Mouse (Mus musculus) kidney, postnatal 0 days (tissue): ENCODE measurements around the gene Tnfrsf8. TPM values are rescaled to one million over a fixed set of nuclear protein-coding genes. Genes with fewer than 3 reads are reported as not detected.
A peak's percentile ranks its signal among the peaks of the same experiment; 100 is the strongest.

Experiments
- ATAC-seq: fragments of 200-750 bp; cut with Nextera tagmentation; replicated peaks from 2 replicates; pipeline ENCODE4 v1.8.0; 2017; ENCODE audit warnings: low read depth, moderate number of reproducible peaks, moderate TSS enrichment, moderate library complexity; ENCODE audit not compliant: low FRiP score
- DNase-seq: peaks from one replicate; pipeline ENCODE4 v3.0.0-alpha.2; 2016; ENCODE audit warnings: low spot score
- H3K27ac ChIP-seq: fragments of 300-500 bp; sonication (generic); 2 replicates; pipeline ENCODE4 v1.5.1; 2014; ENCODE audit warnings: mild to moderate bottlenecking
- H3K27me3 ChIP-seq: fragments of 300-500 bp; sonication (generic); 2 replicates; pipeline ENCODE4 v1.6.1; 2014; ENCODE audit warnings: low read length, mixed read lengths; ENCODE audit not compliant: insufficient read depth
- H3K36me3 ChIP-seq: fragments of 300-500 bp; sonication (generic); 2 replicates; pipeline ENCODE4 v1.6.1; 2014; ENCODE audit warnings: low read length, mixed read lengths; ENCODE audit not compliant: insufficient read depth
- H3K4me1 ChIP-seq: fragments of 300-500 bp; sonication (generic); replicated peaks from 2 replicates; pipeline ENCODE4 v1.6.1; 2014; ENCODE audit warnings: antibody characterized with exemption, low read length, mixed read lengths; ENCODE audit not compliant: insufficient read depth
- H3K4me2 ChIP-seq: fragments of 300-500 bp; sonication (generic); 2 replicates; pipeline ENCODE4 v1.6.1; 2014; ENCODE audit warnings: mild to moderate bottlenecking, low read length, moderate library complexity, mixed read lengths
- H3K4me3 ChIP-seq: fragments of 300-500 bp; sonication (generic); replicated peaks from 2 replicates; pipeline ENCODE4 v1.5.1; 2014; ENCODE audit warnings: low read depth, low read length
- H3K9ac ChIP-seq: fragments of 300-500 bp; sonication (generic); 2 replicates; pipeline ENCODE4 v1.6.1; 2014; ENCODE audit warnings: low read depth, low read length
- H3K9me3 ChIP-seq: fragments of 300-500 bp; sonication (generic); replicated peaks from 2 replicates; pipeline ENCODE4 v1.6.1; 2016; ENCODE audit warnings: low read length, inconsistent platforms, mixed read lengths
- CTCF ChIP-seq: IDR thresholded peaks from 2 replicates; pipeline ENCODE4 v1.5.1; 2016; ENCODE audit warnings: antibody characterized with exemption, low read depth, mild to moderate bottlenecking, moderate library complexity
- WGBS: fragments of 180-500 bp; shearing (Covaris S2); extraction: QIAGEN DNeasy Blood & Tissue Kit; methylation state at CpG from one replicate; pipeline ENCODE4 v1.1.7; 2014; 5-methylcytosine and 5-hydroxymethylcytosine counted together
- polyA plus RNA-seq: library from polyadenylated mRNA; unstranded; fragments of >200 nt; fragmentation: Nextera tagmentation; extraction: Ambion mirVana; gene quantifications from 2 replicates; pipeline ENCODE4 v1.2.1, GENCODE M21; 2015

Tnfrsf8 gene
- polyA plus RNA-seq, 1 experiment from 2014 or later, result 0.08 TPM

DNA sequence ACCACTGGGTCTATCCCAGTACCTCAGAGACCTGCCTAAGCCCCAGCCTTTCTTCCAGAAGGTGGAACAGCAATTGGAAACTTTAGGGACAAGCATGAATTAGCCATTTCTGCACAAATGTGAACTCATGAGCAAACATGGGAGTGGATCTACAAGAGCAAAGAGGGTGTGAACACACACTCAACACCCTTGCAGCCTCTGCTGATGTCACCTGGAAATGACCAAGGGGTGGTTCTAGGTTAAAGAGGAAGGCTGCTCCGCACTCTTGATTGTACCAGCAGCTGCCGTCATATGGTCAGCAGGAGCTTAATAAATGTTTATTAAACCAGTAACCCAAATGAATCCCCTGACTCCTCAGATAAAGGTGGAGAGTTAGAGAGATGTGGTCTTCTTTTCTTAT is 84.3 kb downstream of the Tnfrsf8 start:
- Histone ChIP-seq H3K4me3 (no peak overlapping the region), H3K36me3 (no peaks in the 10 kb centered on the region), H3K27me3 (no peaks in the 10 kb centered on the region), H3K4me1 (no peaks in the 10 kb centered on the region), H3K4me2 (no peak overlapping the region), H3K27ac (no peak overlapping the region), H3K9ac (no peak overlapping the region), H3K9me3 (no peaks in the 10 kb centered on the region)
- ATAC-seq (no peak), DNase-seq (no peak)
- TF ChIP-seq CTCF, result no peak
- whole genome bisulfite sequencing, result 91% methylated on average over 2 of the region's 2 CpGs

DNA sequence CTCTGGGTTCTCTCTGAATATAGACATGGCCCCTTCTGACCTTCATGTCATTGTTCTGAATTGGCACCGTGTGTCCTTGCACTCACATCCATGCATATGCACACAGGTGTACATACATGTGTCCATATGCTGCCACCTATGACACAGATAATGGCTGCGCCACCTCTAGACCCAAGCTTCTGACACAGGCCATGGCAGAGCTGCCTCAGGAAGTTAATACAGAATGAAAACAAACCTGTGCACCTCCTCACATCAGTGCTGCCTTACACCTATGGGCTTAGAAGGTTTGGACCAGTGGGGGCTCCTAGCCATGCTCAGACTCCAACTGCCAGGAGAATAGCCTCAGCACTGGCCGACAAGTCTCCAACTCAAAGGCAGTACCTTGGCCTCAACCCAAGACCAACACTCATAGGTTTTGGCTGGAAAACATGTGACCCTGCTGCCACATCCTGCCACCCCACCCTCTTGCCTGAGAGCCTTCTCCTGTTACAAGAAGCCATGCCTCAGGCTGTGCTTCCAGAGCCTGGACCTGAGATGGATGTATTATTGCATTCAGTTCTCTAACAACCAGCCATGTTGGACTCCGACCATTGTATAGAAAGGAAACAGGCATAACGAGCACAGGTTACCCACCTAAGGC is 85.3 kb downstream of the Tnfrsf8 start:
- Histone ChIP-seq H3K4me3 (no peak overlapping the region), H3K27me3 (no peaks in the 10 kb centered on the region), H3K9me3 (no peaks in the 10 kb centered on the region), H3K4me1 (no peaks in the 10 kb centered on the region), H3K4me2 (no peak overlapping the region), H3K36me3 (no peaks in the 10 kb centered on the region), H3K9ac (no peak overlapping the region), H3K27ac (no peak overlapping the region)
- DNase-seq (no peak), ATAC-seq (0 out of 2 replicates have a peak, but pooled peaks have one; percentile 29)
- TF ChIP-seq CTCF, result no peak
- 88% methylated on average over 5 of the region's 5 CpGs for WGBS

DNA sequence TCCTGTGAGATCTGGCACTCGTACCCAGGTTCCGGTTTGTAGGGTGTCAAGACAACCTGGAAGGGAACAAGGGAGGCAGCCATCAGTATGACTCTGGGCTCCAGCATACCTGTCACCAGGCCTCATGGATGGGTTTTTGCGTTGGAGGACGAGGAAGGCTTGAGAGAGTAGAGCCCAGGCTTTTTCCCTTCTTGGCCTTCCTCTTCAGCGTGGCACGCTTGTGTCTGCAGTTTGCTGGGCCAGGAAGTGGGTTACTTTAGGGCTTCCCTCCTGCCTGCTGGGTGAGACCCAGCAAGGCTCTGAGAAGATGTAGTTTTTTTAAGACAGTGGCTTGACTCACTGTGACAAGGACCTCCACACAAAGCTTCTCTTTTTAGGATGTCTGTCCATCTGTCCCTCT is 85.9 kb downstream of the Tnfrsf8 start:
- no peaks in the 10 kb centered on the region for H3K36me3 ChIP-seq
- H3K9me3 ChIP-seq, result no peaks in the 10 kb centered on the region
- H3K9ac ChIP-seq, result no peak overlapping the region
- no peak overlapping the region for H3K27ac ChIP-seq
- no peaks in the 10 kb centered on the region for H3K27me3 ChIP-seq
- H3K4me1 ChIP-seq, result no peaks in the 10 kb centered on the region
- TF ChIP-seq CTCF, result no peak
- WGBS, result 93% methylated on average over 6 of the region's 6 CpGs
- H3K4me2 ChIP-seq, result no peak overlapping the region
- DNase-seq, result no peak
- no peak overlapping the region for H3K4me3 ChIP-seq
- ATAC-seq, result no peak

DNA sequence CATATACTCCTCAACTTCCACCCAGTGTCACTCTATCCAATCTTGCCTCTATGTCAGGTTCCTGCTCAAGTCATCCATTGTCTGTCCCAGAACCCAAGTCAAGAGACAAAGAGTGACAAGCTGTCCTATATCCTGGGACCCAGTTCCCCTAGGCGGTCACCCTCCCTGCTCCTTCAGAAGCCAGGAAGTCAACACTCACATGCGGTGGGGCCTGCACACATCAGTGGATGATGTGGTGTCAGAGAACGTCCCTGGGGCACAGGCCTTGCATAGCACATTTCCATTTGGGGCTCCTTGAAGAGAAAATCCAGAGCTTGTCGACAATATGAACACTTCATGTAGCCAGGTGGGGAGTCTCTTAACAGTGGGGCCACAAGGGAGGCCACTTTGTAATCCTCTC is 90.4 kb downstream of the Tnfrsf8 start:
- Histone ChIP-seq H3K4me2 (no peak overlapping the region), H3K27me3 (no peaks in the 10 kb centered on the region)
- no peak for ATAC-seq

DNA sequence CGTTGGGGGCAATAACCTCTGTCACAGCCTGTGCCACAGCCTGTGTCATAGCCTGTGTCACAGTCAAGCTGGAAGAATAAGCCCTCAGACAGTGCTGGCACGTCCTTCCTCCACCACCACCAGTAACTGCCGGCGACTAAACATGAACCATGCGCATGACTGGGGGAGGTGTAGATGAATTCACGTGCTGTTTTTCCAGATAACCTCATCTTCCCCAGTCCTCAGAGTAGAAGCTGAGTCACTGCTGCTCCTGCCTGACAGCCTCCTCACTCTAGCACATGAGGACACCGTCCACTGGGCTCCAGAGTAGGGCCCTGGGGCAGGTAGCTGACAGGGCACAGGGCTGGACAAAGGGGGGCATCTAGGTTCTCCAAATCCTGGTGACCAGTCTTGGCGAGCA is 92.9 kb downstream of the Tnfrsf8 start:
- ATAC-seq, result no peak
- TF ChIP-seq CTCF, result no peak
- WGBS, result 65% methylated on average over 8 of the region's 8 CpGs

More for the DNA sequence above, 90.4 kb downstream of the Tnfrsf8 start:
- Histone ChIP-seq H3K4me1 (no peaks in the 10 kb centered on the region), H3K9ac (no peak overlapping the region), H3K27ac (no peak overlapping the region), H3K4me3 (no peak overlapping the region), H3K36me3 (no peaks in the 10 kb centered on the region), H3K9me3 (no peaks in the 10 kb centered on the region)
- 86% methylated on average over 4 of the region's 4 CpGs for WGBS
- no peak for DNase-seq
- no peak for TF ChIP-seq CTCF

DNA sequence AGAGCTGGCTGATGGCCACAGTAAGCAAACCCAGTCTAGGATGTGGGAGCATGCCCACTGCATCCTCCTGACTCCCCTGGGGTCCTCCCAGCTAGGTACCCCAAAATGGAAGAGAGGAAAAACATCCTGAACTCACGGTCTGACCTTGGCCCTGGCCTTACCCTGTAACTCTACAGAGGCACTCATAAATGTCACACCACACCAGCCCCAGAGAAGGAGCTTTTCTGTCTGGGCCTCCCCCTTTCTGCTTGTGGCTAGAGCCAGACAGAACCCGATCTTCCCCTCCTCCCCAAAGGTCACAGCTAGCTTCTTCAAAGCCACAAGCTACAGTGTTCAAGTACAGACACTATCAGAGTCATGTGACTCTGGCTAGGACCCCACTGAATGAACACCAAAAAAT is 93.6 kb downstream of the Tnfrsf8 start:
- ATAC-seq (0 out of 2 replicates have a peak, but pooled peaks have one; percentile 30), DNase-seq (no peak)
- Histone ChIP-seq H3K36me3 (no peaks in the 10 kb centered on the region), H3K9me3 (no peaks in the 10 kb centered on the region), H3K27me3 (no peaks in the 10 kb centered on the region), H3K4me1 (no peaks in the 10 kb centered on the region), H3K27ac (no peak overlapping the region), H3K4me3 (no peak overlapping the region), H3K9ac (no peak overlapping the region), H3K4me2 (no peak overlapping the region)
- no peak for TF ChIP-seq CTCF
- WGBS, result 20% methylated on average over 2 of the region's 2 CpGs

More for the DNA sequence above, 92.9 kb downstream of the Tnfrsf8 start:
- no peak overlapping the region for H3K4me3 ChIP-seq
- H3K4me1 ChIP-seq, result no peaks in the 10 kb centered on the region
- no peak for DNase-seq
- no peaks in the 10 kb centered on the region for H3K36me3 ChIP-seq
- no peak overlapping the region for H3K9ac ChIP-seq
- no peak overlapping the region for H3K4me2 ChIP-seq
- H3K27me3 ChIP-seq, result no peaks in the 10 kb centered on the region
- no peak overlapping the region for H3K27ac ChIP-seq
- no peaks in the 10 kb centered on the region for H3K9me3 ChIP-seq

DNA sequence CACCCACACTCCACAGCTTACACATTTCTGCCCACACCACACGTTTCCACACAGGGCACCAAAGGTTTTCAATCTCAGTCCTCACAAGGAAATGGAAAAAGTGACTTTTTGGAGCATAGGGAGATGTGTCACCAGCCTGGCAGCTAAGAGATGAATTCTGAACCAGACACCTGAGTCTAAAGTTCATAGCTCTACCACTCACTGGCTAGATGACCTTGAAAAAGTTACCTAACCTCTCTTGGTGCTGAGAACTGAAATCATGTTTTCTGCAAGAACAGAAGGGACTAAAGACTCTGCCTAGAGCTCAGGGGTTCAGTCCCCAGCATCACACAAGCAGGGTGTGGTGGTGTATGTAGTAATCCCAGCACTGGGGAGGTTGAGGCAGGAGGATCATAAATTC is 95.0 kb downstream of the Tnfrsf8 start:
- no peak for DNase-seq
- 82% methylated on average over 1 of the region's 1 CpGs for WGBS
- no peak for TF ChIP-seq CTCF

More for the DNA sequence above, 95.0 kb downstream of the Tnfrsf8 start:
- H3K9me3 ChIP-seq, result no peaks in the 10 kb centered on the region
- ATAC-seq, result no peak
- no peak overlapping the region for H3K4me3 ChIP-seq
- H3K27me3 ChIP-seq, result no peaks in the 10 kb centered on the region
- H3K4me2 ChIP-seq, result no peak overlapping the region
- no peak overlapping the region for H3K9ac ChIP-seq
- H3K4me1 ChIP-seq, result no peaks in the 10 kb centered on the region
- H3K36me3 ChIP-seq, result no peaks in the 10 kb centered on the region
- H3K27ac ChIP-seq, result no peak overlapping the region
